Mouse (Mus musculus): ENCODE results near the gene Bmp2k. TPM values are rescaled to one million over a fixed set of nuclear protein-coding genes. Genes with fewer than 3 reads are reported as not detected.

Gene Bmp2k
- polyA plus RNA-seq, 1 experiment from 2014 or later: 12.4 TPM

DNA sequence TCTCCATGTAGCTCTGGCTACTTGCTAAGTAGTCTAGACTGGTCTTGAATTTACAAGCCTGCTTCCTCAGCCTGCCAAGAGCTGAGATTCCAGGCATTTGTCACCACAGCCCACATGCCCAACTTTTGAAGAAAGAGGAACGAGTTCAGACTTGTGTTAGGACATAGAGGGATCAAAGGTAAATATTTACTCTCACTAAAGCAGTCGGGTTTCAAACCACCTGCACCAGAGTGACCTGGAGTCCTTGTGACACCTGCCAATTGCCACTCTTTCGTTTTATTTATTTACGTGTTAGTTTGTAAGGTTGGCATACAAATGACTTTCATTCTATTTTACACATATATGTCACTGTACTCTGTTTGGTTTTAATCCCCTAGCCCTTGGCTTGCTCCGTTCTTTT, 36.4 kb upstream of the Bmp2k start:
- no peaks in the 10 kb centered on the region for H3K9me3 ChIP-seq (ENCODE audit: control insufficient read depth, low read length)
- no peak overlapping the region for H3K4me3 ChIP-seq (replicated peaks; ENCODE audit: low read length)
- H3K27ac ChIP-seq: no peak overlapping the region
- 84% methylated on average over 5 of the region's 5 CpGs for WGBS
- no peaks in the 10 kb centered on the region for H3K27me3 ChIP-seq (ENCODE audit: control insufficient read depth, insufficient read depth, low read length)
- no peak overlapping the region for H3K4me2 ChIP-seq (replicated peaks)
- H3K4me1 ChIP-seq (replicated peaks; ENCODE audit: control insufficient read depth, insufficient read depth, low read length): peaks cover 8% of the 10 kb centered on the region; the same call in 1 of the 2 replicates
- H3K36me3 ChIP-seq (replicated peaks; ENCODE audit: control insufficient read depth, insufficient read depth): no peaks in the 10 kb centered on the region
- DNase-seq (ENCODE audit: low spot score): no peak
- H3K9ac ChIP-seq: no peak overlapping the region
- no peak for ATAC-seq (ENCODE audit: low FRiP score)

DNA sequence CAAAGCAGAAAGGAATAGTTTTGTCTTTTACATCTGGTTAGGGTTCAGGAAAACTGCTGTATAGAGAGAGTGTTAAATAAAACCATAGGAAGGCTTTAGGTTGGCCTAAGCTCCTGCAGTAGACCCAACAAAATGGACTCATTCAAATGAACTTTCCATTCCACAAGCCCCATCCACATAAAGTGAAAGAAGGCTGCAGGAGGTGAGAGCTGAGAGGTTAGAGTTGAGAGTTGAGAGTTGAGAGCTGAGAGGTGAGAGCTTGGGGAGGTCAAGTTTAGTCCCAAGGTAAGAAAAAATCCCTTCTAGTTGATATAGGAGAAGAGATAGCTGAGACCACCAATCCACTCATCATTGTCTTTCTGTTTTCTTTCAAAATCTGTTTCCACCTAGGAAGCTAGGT, 35.6 kb upstream of the Bmp2k start:
- Histone ChIP-seq H3K27ac (no peak overlapping the region), H3K4me2 (replicated peaks) (no peak overlapping the region), H3K9ac (no peak overlapping the region), H3K4me3 (replicated peaks; ENCODE audit: low read length) (no peak overlapping the region), H3K27me3 (ENCODE audit: control insufficient read depth, insufficient read depth, low read length) (no peaks in the 10 kb centered on the region), H3K36me3 (replicated peaks; ENCODE audit: control insufficient read depth, insufficient read depth) (no peaks in the 10 kb centered on the region), H3K4me1 (replicated peaks; ENCODE audit: control insufficient read depth, insufficient read depth, low read length) (peaks cover 8% of the 10 kb centered on the region; the same call in 1 of the 2 replicates), H3K9me3 (ENCODE audit: control insufficient read depth, low read length) (no peaks in the 10 kb centered on the region)
- DNase-seq (ENCODE audit: low spot score) (no peak), ATAC-seq (ENCODE audit: low FRiP score) (no peak)

DNA sequence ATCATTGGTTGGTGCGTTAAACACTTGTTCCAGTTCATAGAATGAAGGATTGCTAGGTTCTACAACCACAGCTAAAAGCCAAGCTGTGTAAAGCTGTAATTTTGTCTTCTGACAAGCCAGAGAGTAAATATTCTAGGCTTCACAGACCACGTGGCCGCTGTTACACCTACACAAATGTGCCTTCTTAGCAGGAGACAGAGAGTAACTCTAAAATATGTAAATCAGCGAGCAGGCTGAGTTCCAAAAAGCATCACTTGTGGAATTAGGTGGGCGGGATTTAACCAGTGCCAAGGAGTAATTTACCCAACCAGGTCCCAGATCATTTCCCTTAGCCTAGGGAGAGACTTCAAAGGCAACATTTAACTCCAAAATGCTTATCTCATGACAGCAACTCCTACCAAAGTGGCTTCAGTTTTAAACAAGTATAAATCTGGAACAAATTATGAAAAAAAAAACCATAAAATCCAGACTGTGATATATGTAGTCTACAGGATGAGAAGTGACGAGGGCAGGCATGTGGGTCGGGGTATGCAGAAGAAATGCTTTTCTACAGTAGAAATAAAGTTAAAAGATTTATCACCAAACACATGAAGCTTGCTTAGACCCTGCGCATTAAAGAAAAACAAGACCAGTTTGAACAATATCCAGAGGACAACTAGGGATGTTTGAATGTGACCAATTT, 35.1 kb upstream of the Bmp2k start:
- DNase-seq (ENCODE audit: low spot score): no peak
- Histone ChIP-seq H3K9ac (no peak overlapping the region), H3K4me2 (replicated peaks) (no peak overlapping the region), H3K36me3 (replicated peaks; ENCODE audit: control insufficient read depth, insufficient read depth) (no peaks in the 10 kb centered on the region), H3K4me3 (replicated peaks; ENCODE audit: low read length) (no peak overlapping the region), H3K27ac (no peak overlapping the region), H3K4me1 (replicated peaks; ENCODE audit: control insufficient read depth, insufficient read depth, low read length) (peaks cover 8% of the 10 kb centered on the region; the same call in 1 of the 2 replicates), H3K9me3 (ENCODE audit: control insufficient read depth, low read length) (no peaks in the 10 kb centered on the region), H3K27me3 (ENCODE audit: control insufficient read depth, insufficient read depth, low read length) (no peaks in the 10 kb centered on the region)
- ATAC-seq (ENCODE audit: low FRiP score): no peak
- 74% methylated on average over 8 of the region's 8 CpGs for WGBS

DNA sequence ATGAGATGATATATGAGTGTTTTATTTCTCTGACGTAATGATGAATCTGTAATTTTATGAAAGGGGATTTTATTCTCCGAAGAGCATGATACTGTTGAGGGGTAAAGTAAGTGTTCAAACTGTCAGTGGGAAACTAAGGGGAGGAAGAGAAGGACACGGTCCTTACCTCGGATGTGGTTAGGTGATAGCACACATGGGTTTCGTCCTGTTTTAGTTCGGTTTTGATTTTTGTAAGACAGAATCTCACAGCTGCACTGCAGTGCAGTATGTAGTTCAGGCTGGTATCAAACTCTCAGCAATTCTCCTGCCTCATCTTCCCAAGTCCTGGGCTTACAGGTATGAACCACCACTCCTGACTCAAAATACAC, 34.6 kb upstream of the Bmp2k start:
- WGBS: 89% methylated on average over 6 of the region's 6 CpGs
- H3K9ac ChIP-seq: no peak overlapping the region
- no peaks in the 10 kb centered on the region for H3K27me3 ChIP-seq (ENCODE audit: control insufficient read depth, insufficient read depth, low read length)
- no peak overlapping the region for H3K4me2 ChIP-seq (replicated peaks)
- no peak for DNase-seq (ENCODE audit: low spot score)
- peaks cover 8% of the 10 kb centered on the region; the same call in 1 of the 2 replicates for H3K4me1 ChIP-seq (replicated peaks; ENCODE audit: control insufficient read depth, insufficient read depth, low read length)
- no peaks in the 10 kb centered on the region for H3K36me3 ChIP-seq (replicated peaks; ENCODE audit: control insufficient read depth, insufficient read depth)
- ATAC-seq (ENCODE audit: low FRiP score): no peak
- no peak overlapping the region for H3K4me3 ChIP-seq (replicated peaks; ENCODE audit: low read length)
- no peaks in the 10 kb centered on the region for H3K9me3 ChIP-seq (ENCODE audit: control insufficient read depth, low read length)
- no peak overlapping the region for H3K27ac ChIP-seq

DNA sequence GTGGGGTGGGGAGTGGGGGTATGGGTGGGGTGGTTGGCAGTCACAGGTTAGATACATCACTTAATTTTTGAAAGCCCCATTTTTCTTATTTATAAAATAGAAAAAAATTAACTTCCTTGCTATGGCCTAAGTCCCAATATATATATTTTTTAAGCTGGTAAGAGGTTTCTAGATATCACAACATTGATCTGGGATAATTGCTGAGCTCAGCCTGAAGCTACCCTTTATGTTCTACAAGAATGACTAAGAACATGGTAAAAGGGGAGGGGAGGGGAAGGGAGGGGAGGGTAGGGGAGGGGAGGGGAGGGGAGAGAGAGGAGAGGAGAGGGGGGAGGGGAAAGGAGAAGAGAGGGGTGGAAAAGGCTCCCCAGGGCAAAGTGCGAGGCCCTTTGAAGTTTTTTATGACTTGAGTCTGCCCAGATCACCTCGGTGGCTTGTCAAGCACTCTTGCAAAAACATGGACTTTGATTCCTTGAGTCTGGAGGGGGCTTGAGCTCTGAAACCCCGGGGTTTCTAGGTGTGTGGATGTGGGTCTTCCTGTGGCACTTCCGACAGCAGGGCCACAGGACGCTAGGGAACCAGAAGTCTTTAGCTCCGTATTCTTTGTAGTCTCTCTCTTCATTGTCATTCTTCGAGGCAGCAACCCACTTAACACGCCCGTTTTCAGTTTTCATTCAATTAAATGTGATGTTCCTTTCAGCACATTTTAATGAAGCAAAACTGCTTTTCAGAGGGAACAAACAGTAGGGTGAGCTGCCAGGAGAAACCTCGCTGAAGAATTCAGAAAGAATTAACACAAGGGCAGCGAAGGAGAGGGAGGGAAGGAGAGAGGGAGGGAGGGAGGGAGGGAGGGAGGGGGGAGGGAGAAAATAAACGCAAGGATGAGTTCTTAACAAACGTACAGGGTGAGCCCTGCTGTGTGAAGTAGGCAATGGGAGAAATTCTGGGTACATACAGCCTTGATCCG, 33.1 kb upstream of the Bmp2k start:
- WGBS: 5% methylated on average over 14 of the region's 14 CpGs
- Histone ChIP-seq H3K4me1 (replicated peaks; ENCODE audit: control insufficient read depth, insufficient read depth, low read length) (peaks cover 8% of the 10 kb centered on the region; the same call in 1 of the 2 replicates), H3K9me3 (ENCODE audit: control insufficient read depth, low read length) (no peaks in the 10 kb centered on the region), H3K27ac (peak overlapping the region; percentile 52; the same call in 1 of the 2 replicates), H3K9ac (0 out of 2 replicates have a peak overlapping the region, but pooled peaks have one; percentile 10), H3K36me3 (replicated peaks; ENCODE audit: control insufficient read depth, insufficient read depth) (no peaks in the 10 kb centered on the region), H3K4me3 (replicated peaks; ENCODE audit: low read length) (no peak overlapping the region), H3K4me2 (replicated peaks) (peak overlapping the region; percentile 45), H3K27me3 (ENCODE audit: control insufficient read depth, insufficient read depth, low read length) (no peaks in the 10 kb centered on the region)
- peak; percentile 24; the same call in 1 of the 2 replicates for ATAC-seq (ENCODE audit: low FRiP score)
- DNase-seq (ENCODE audit: low spot score): no peak

DNA sequence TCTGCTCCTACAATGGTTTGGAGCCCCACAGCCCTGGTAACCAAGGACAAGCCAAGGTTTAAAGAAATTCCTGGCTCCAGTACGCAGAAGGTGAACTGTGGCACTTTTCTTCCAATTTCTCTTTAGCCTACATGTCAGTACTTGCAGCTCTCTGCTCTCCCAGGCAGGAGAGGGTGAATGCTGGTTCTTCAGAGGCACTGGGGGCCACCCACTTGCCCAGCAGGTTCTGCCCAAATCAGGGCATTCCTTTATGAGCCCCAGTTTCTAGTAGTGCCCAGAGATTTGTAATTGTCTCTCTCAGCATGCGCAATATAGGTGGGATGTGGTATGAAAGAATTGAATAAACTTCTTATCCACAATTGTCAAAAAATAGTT, 32.5 kb upstream of the Bmp2k start:
- Histone ChIP-seq H3K9ac (0 out of 2 replicates have a peak overlapping the region, but pooled peaks have one; percentile 10), H3K36me3 (replicated peaks; ENCODE audit: control insufficient read depth, insufficient read depth) (no peaks in the 10 kb centered on the region), H3K27me3 (ENCODE audit: control insufficient read depth, insufficient read depth, low read length) (no peaks in the 10 kb centered on the region), H3K4me1 (replicated peaks; ENCODE audit: control insufficient read depth, insufficient read depth, low read length) (peaks cover 8% of the 10 kb centered on the region; the same call in 1 of the 2 replicates), H3K4me3 (replicated peaks; ENCODE audit: low read length) (no peak overlapping the region), H3K4me2 (replicated peaks) (peak overlapping the region; percentile 45), H3K9me3 (ENCODE audit: control insufficient read depth, low read length) (no peaks in the 10 kb centered on the region), H3K27ac (peak overlapping the region; percentile 52; the same call in 1 of the 2 replicates)
- DNase-seq (ENCODE audit: low spot score): no peak
- WGBS: 44% methylated on average over 2 of the region's 2 CpGs
- ATAC-seq (ENCODE audit: low FRiP score): no peak

DNA sequence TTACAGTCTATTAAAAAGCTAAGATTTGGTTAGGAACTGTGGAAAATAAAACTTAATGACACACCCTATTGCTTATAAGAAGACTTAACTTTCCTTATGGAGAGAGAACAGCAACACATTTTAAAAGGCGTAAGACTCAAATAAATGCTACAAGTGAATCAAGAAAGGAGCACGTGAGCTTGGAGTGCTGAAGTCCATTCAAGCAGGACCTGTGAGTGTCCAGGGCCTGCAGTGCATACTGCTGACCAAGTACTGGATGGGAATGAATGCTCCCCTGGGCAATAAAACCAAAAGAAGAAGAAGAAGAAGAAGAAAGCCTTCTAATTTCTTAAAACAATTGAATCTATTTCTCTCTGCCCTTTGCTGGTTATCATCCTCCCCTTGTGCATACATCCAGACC, 32.0 kb upstream of the Bmp2k start:
- Histone ChIP-seq H3K36me3 (replicated peaks; ENCODE audit: control insufficient read depth, insufficient read depth) (no peaks in the 10 kb centered on the region), H3K4me1 (replicated peaks; ENCODE audit: control insufficient read depth, insufficient read depth, low read length) (peaks cover 8% of the 10 kb centered on the region; the same call in 1 of the 2 replicates), H3K9me3 (ENCODE audit: control insufficient read depth, low read length) (no peaks in the 10 kb centered on the region), H3K4me2 (replicated peaks) (no peak overlapping the region), H3K27me3 (ENCODE audit: control insufficient read depth, insufficient read depth, low read length) (no peaks in the 10 kb centered on the region), H3K9ac (no peak overlapping the region), H3K4me3 (replicated peaks; ENCODE audit: low read length) (no peak overlapping the region), H3K27ac (no peak overlapping the region)
- ATAC-seq (ENCODE audit: low FRiP score) (no peak), DNase-seq (ENCODE audit: low spot score) (no peak)
- WGBS: 75% methylated on average over 2 of the region's 2 CpGs

DNA sequence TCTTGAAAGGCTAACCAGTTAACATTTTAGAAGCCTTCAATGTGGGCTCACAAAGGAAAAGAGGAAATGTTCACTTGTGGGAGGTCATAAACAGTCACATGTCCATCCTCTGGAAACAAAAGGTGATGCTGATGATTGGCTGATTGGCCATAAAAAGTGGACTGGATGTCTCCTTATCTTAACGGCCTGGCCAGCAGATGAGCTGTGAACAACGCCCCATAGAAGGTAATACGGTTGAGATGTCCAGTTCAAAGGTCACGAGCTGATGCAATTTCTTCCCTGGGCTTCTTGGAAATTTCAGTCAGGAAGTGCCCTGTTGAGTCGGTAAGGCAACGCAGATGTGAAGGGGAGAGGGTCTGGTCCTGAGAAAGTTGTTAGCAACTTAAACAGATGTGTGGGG, 28.9 kb upstream of the Bmp2k start:
- no peak for ATAC-seq (ENCODE audit: low FRiP score)

DNA sequence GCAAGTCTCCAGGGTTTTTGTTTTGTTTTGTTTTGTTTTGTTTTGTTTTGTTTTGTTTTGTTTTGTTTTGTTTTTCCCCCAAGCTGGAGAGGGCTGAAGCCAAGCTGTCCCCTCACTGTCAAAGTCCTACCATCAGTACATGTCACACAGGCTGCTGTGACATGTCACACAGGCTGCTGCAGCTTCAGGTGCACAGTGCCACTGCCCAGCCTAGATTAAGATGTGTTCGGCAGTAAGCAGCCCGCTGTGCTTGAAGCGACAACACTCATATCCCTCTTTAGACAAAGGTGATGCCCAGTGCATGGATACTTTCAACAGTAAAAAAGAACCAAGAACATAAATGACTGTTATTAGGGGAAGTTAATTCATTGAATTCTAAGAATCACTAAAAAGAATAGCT, 28.5 kb upstream of the Bmp2k start:
- Histone ChIP-seq H3K9me3 (ENCODE audit: control insufficient read depth, low read length) (no peaks in the 10 kb centered on the region), H3K4me3 (replicated peaks; ENCODE audit: low read length) (no peak overlapping the region), H3K27ac (no peak overlapping the region), H3K4me2 (replicated peaks) (no peak overlapping the region), H3K27me3 (ENCODE audit: control insufficient read depth, insufficient read depth, low read length) (no peaks in the 10 kb centered on the region), H3K4me1 (replicated peaks; ENCODE audit: control insufficient read depth, insufficient read depth, low read length) (peaks cover 8% of the 10 kb centered on the region; the same call in 1 of the 2 replicates), H3K36me3 (replicated peaks; ENCODE audit: control insufficient read depth, insufficient read depth) (no peaks in the 10 kb centered on the region), H3K9ac (no peak overlapping the region)
- 61% methylated on average over 3 of the region's 3 CpGs for WGBS
- DNase-seq (ENCODE audit: low spot score) (no peak), ATAC-seq (ENCODE audit: low FRiP score) (no peak)

More for the DNA sequence above, 28.9 kb upstream of the Bmp2k start:
- Histone ChIP-seq H3K4me1 (replicated peaks; ENCODE audit: control insufficient read depth, insufficient read depth, low read length) (peaks cover 8% of the 10 kb centered on the region; the same call in 1 of the 2 replicates), H3K27ac (no peak overlapping the region), H3K27me3 (ENCODE audit: control insufficient read depth, insufficient read depth, low read length) (no peaks in the 10 kb centered on the region), H3K9ac (no peak overlapping the region), H3K36me3 (replicated peaks; ENCODE audit: control insufficient read depth, insufficient read depth) (no peaks in the 10 kb centered on the region), H3K9me3 (ENCODE audit: control insufficient read depth, low read length) (no peaks in the 10 kb centered on the region), H3K4me3 (replicated peaks; ENCODE audit: low read length) (no peak overlapping the region), H3K4me2 (replicated peaks) (no peak overlapping the region)
- no peak for DNase-seq (ENCODE audit: low spot score)
- 27% methylated on average over 6 of the region's 6 CpGs for WGBS

All from hindbrain, embryonic 14.5 days (tissue).